9 mouse cellular contexts compared by ENCODE assay signal in genomic region chr11:121549843-121550647, GRCm38 (mm10). TPM values are rescaled to one million over a fixed set of nuclear protein-coding genes. Genes with fewer than 3 reads are reported as not detected.
DNase-seq lines count a peak whose midpoint lies in the region; ATAC-seq and TF ChIP-seq lines count a peak whose summit lies in the region.
"Had no signal": no experiment of that assay in that cellular context is flagged by ENCODE, and none has a peak within 500 bp of the region (broad histone marks: within the 10 kb centered on the region; RNA-seq: fewer than 3 reads in every experiment).

No protein-coding gene starts in this region.

- no peak overlapping the region for H3K9ac ChIP-seq in heart, postnatal 0 days (replicated peaks; ENCODE audit: low read depth, low read length)
- H3K9ac ChIP-seq in hindbrain, embryonic 16.5 days (ENCODE audit: low read depth, low read length) = no peak overlapping the region
- no peak overlapping the region for H3K9ac ChIP-seq in midbrain, embryonic 15.5 days

- 42% methylated on average over 17 of the region's 17 CpGs for WGBS in heart, postnatal 0 days
- 49% methylated on average over 17 of the region's 17 CpGs for WGBS in hindbrain, embryonic 16.5 days
- 51% methylated on average over 17 of the region's 17 CpGs for WGBS in midbrain, embryonic 15.5 days

- TF ChIP-seq CTCF in heart, postnatal 0 days (IDR thresholded peaks at IDR 0.05; ENCODE audit: low read depth) = no peak

- H3K27ac ChIP-seq in heart, postnatal 0 days (ENCODE audit: low read depth) = no peak overlapping the region
- H3K27ac ChIP-seq in hindbrain, embryonic 16.5 days (ENCODE audit: low read depth, low read length) = peak overlapping the region; percentile 63; the same call in 1 of the 2 replicates
- peak overlapping the region; percentile 51 for H3K27ac ChIP-seq in midbrain, embryonic 15.5 days

- DNase-seq in heart, postnatal 0 days (ENCODE audit: low spot score) = no peak
- DNase-seq in heart, adult 9 months (ENCODE audit: low spot score in 2 of 2) = no peak
- peak; percentile 39 for DNase-seq in embryo, embryonic 10.5 days (ENCODE audit: low spot score)
- no peak for DNase-seq in yolk sac, embryonic 10.5 days (ENCODE audit: low spot score)
- no peak for DNase-seq in left cerebral cortex, adult 9 months (ENCODE audit: low spot score in 2 of 2)
- DNase-seq in adrenal gland, postnatal 10 days = no peak
- DNase-seq: cerebellum, adult 11 months had no signal

- no peak for TF ChIP-seq EP300 in heart, postnatal 0 days (IDR thresholded peaks at IDR 0.05; ENCODE audit: low read depth)

- H3K4me2 ChIP-seq in heart, postnatal 0 days (ENCODE audit: low read depth, low read length) = peak overlapping the region; percentile 32
- H3K4me2 ChIP-seq in hindbrain, embryonic 16.5 days (ENCODE audit: low read length) = no peak overlapping the region
- no peak overlapping the region for H3K4me2 ChIP-seq in midbrain, embryonic 15.5 days

- no peak for ATAC-seq in heart, postnatal 0 days (ENCODE audit: insufficient read depth, low read depth)
- ATAC-seq in hindbrain, embryonic 16.5 days = peak; percentile 46
- peak; percentile 68 for ATAC-seq in midbrain, embryonic 15.5 days (replicated peaks)

- no peaks in the 10 kb centered on the region for H3K27me3 ChIP-seq in heart, postnatal 0 days (ENCODE audit: control insufficient read depth, insufficient read depth, low read length)
- no peaks in the 10 kb centered on the region for H3K27me3 ChIP-seq in hindbrain, embryonic 16.5 days (replicated peaks; ENCODE audit: control insufficient read depth, insufficient read depth, low read length)
- no peaks in the 10 kb centered on the region for H3K27me3 ChIP-seq in midbrain, embryonic 15.5 days (replicated peaks)

- peaks cover 8% of the 10 kb centered on the region; the same call in 1 of the 2 replicates for H3K4me1 ChIP-seq in heart, postnatal 0 days (ENCODE audit: control insufficient read depth, insufficient read depth)
- H3K4me1 ChIP-seq in hindbrain, embryonic 16.5 days (ENCODE audit: control insufficient read depth, insufficient read depth, low read depth, low read length) = peaks cover 18% of the 10 kb centered on the region
- peaks cover 25% of the 10 kb centered on the region for H3K4me1 ChIP-seq in midbrain, embryonic 15.5 days

- no peaks in the 10 kb centered on the region for H3K9me3 ChIP-seq in heart, postnatal 0 days (replicated peaks; ENCODE audit: control insufficient read depth, low read length)
- H3K9me3 ChIP-seq in hindbrain, embryonic 16.5 days (ENCODE audit: control insufficient read depth, low read length) = no peaks in the 10 kb centered on the region
- H3K9me3 ChIP-seq in midbrain, embryonic 15.5 days = no peaks in the 10 kb centered on the region

- no peak overlapping the region for H3K4me3 ChIP-seq in heart, postnatal 0 days (ENCODE audit: low read depth, low read length)
- no peak overlapping the region for H3K4me3 ChIP-seq in hindbrain, embryonic 16.5 days (ENCODE audit: low read length)
- H3K4me3 ChIP-seq in midbrain, embryonic 15.5 days = no peak overlapping the region

- no peaks in the 10 kb centered on the region for H3K36me3 ChIP-seq in heart, postnatal 0 days (replicated peaks; ENCODE audit: control insufficient read depth, insufficient read depth, low read length)
- H3K36me3 ChIP-seq in hindbrain, embryonic 16.5 days (ENCODE audit: control insufficient read depth, insufficient read depth, low read length) = no peaks in the 10 kb centered on the region
- H3K36me3 ChIP-seq in midbrain, embryonic 15.5 days (replicated peaks) = no peaks in the 10 kb centered on the region

RNA-seq across cellular contexts. Expression of gene Zfp750, which starts 30.9 kb away (rescaled TPM):
- 1.5 TPM in 1 of 2 replicates, not detected in the other for total RNA-seq in heart, postnatal 0 days (2014; rRNA removed; ENCODE audit: low replicate concordance)
- 0.10 and 0.11 TPM in 2 replicates for polyA plus RNA-seq in heart, postnatal 0 days (2015; fragmentation: Nextera tagmentation; extraction: Ambion mirVana)
- polyA plus RNA-seq in hindbrain, embryonic 16.5 days (2015; fragmentation: Nextera tagmentation; extraction: Ambion mirVana) = 0.38 and 0.54 TPM in 2 replicates
- 0.51 and 0.84 TPM in 2 replicates for polyA plus RNA-seq in midbrain, embryonic 15.5 days (2015; fragmentation: Nextera tagmentation; extraction: Ambion mirVana)
- total RNA-seq in adrenal gland, postnatal 10 days (2021) = 1 to 10 TPM in 1 of 2 experiments, under 1 TPM in 1; 0.91 to 2.7 TPM
